Mouse (Mus musculus) telencephalon, adult 2 months (tissue): Measurements from ENCODE around the gene Aox3.

Experiments
- DNase-seq: peaks from one replicate; pipeline ENCODE4 v3.0.0-alpha.2; 2011; ENCODE audit warnings: low read depth, low spot score

The Aox3 gene

GRCm38 (mm10) chr1:58112880-58113279 is at the start of gene Aox3:
Aox3 (plus strand) TSS chr1:58113130.
- peak; percentile 50 for DNase-seq

GRCm38 (mm10) chr1:58065151-58065550 is 47.8 kb upstream of the Aox3 start:
- DNase-seq: no peak

GRCm38 (mm10) chr1:58065606-58066005 is 47.3 kb upstream of the Aox3 start:
- DNase-seq: no peak

GRCm38 (mm10) chr1:58069181-58069580 is 43.7 kb upstream of the Aox3 start:
- DNase-seq: no peak

- no peak for DNase-seq
These were observed 42.8 kb upstream of the Aox3 start for GRCm38 (mm10) chr1:58070091-58070490.

GRCm38 (mm10) chr1:58071006-58071405 is 41.9 kb upstream of the Aox3 start:
- DNase-seq: no peak

- DNase-seq: no peak
These were observed 41.4 kb upstream of the Aox3 start for GRCm38 (mm10) chr1:58071509-58071908.

- no peak for DNase-seq
These were observed 40.5 kb upstream of the Aox3 start for GRCm38 (mm10) chr1:58072416-58072815.

- DNase-seq: no peak
These were observed 39.8 kb upstream of the Aox3 start for GRCm38 (mm10) chr1:58072991-58073730.

- DNase-seq: no peak
These were observed 38.7 kb upstream of the Aox3 start for GRCm38 (mm10) chr1:58074266-58074665.

GRCm38 (mm10) chr1:58077882-58078281 is 35.0 kb upstream of the Aox3 start:
- DNase-seq: no peak

GRCm38 (mm10) chr1:58078390-58078789 is 34.5 kb upstream of the Aox3 start:
- DNase-seq: no peak

- no peak for DNase-seq
These were observed 33.2 kb upstream of the Aox3 start for GRCm38 (mm10) chr1:58079689-58080088.

- DNase-seq: no peak
These were observed 32.5 kb upstream of the Aox3 start for GRCm38 (mm10) chr1:58080446-58080845.

- no peak for DNase-seq
These were observed 31.6 kb upstream of the Aox3 start for GRCm38 (mm10) chr1:58081356-58081755.

GRCm38 (mm10) chr1:58089316-58089715 is 23.6 kb upstream of the Aox3 start:
- no peak for DNase-seq

GRCm38 (mm10) chr1:58090191-58090590 is 22.7 kb upstream of the Aox3 start:
- DNase-seq: no peak

GRCm38 (mm10) chr1:58091213-58091612 is 21.7 kb upstream of the Aox3 start:
- no peak for DNase-seq

GRCm38 (mm10) chr1:58091992-58092560 is 20.9 kb upstream of the Aox3 start:
- no peak for DNase-seq

GRCm38 (mm10) chr1:58097338-58097737 is 15.6 kb upstream of the Aox3 start:
- DNase-seq: no peak

- DNase-seq: no peak
These were observed 13.8 kb upstream of the Aox3 start for GRCm38 (mm10) chr1:58099119-58099518.

GRCm38 (mm10) chr1:58101531-58102146 is 11.3 kb upstream of the Aox3 start:
- DNase-seq: no peak

- no peak for DNase-seq
These were observed 10.4 kb upstream of the Aox3 start for GRCm38 (mm10) chr1:58102494-58102893.
